10 mouse cellular contexts compared by ENCODE assay signal in genomic region chr2:14651268-14651667, GRCm38 (mm10). TPM values are rescaled to one million over a fixed set of nuclear protein-coding genes. Genes with fewer than 3 reads are reported as not detected.
DNase-seq lines count a peak whose midpoint lies in the region; ATAC-seq and TF ChIP-seq lines count a peak whose summit lies in the region.
"Had no signal": no experiment of that assay in that cellular context is flagged by ENCODE, and none has a peak within 500 bp of the region (broad histone marks: within the 10 kb centered on the region; RNA-seq: fewer than 3 reads in every experiment).

No protein-coding gene starts in this region.

- H3K9me3 ChIP-seq in neural tube, embryonic 15.5 days (replicated peaks) = no peaks in the 10 kb centered on the region
- H3K9me3 ChIP-seq: liver, embryonic 12.5 days had no signal

- H3K4me1 ChIP-seq in kidney, adult 2 months (ENCODE audit: control insufficient read depth, insufficient read depth, low read length) = no peaks in the 10 kb centered on the region
- H3K4me1 ChIP-seq in neural tube, embryonic 15.5 days = peaks cover 1% of the 10 kb centered on the region; the same call in 1 of the 2 replicates
- H3K4me1 ChIP-seq: liver, embryonic 12.5 days had no signal

- no peak for TF ChIP-seq POLR2A in kidney, adult 2 months (IDR thresholded peaks at IDR 0.05; ENCODE audit: low read depth, low read length)

- H3K27ac ChIP-seq in kidney, adult 2 months (ENCODE audit: insufficient read depth, low read depth, low read length) = no peak overlapping the region
- no peak overlapping the region for H3K27ac ChIP-seq in neural tube, embryonic 15.5 days (replicated peaks)
- H3K27ac ChIP-seq: liver, embryonic 12.5 days had no signal

- no peaks in the 10 kb centered on the region for H3K36me3 ChIP-seq in kidney, adult 2 months (ENCODE audit: control insufficient read depth, insufficient read depth, low read length)
- H3K36me3 ChIP-seq in neural tube, embryonic 15.5 days = no peaks in the 10 kb centered on the region
- H3K36me3 ChIP-seq: liver, embryonic 12.5 days had no signal

- H3K27me3 ChIP-seq in kidney, adult 2 months (replicated peaks; ENCODE audit: control insufficient read depth, insufficient read depth, low read length) = no peaks in the 10 kb centered on the region
- no peaks in the 10 kb centered on the region for H3K27me3 ChIP-seq in neural tube, embryonic 15.5 days (replicated peaks)
- H3K27me3 ChIP-seq: liver, embryonic 12.5 days had no signal

- ATAC-seq in activated CD4-positive, CD25-positive, alpha-beta regulatory T cell, adult 4 months = no peak
- ATAC-seq in neural tube, embryonic 15.5 days (ENCODE audit: low FRiP score) = no peak
- ATAC-seq: liver, embryonic 12.5 days had no signal

- no peak overlapping the region for H3K9ac ChIP-seq in neural tube, embryonic 15.5 days (replicated peaks)
- H3K9ac ChIP-seq: liver, embryonic 12.5 days had no signal

- no peak for TF ChIP-seq CTCF in kidney, adult 2 months (conservative IDR thresholded peaks at IDR 0.05; ENCODE audit: insufficient read depth, insufficient read length, low read depth, low read length)

- H3K4me3 ChIP-seq in kidney, adult 2 months (ENCODE audit: insufficient read depth, low read depth, low read length) = no peak overlapping the region
- H3K4me3 ChIP-seq in neural tube, embryonic 15.5 days (replicated peaks) = no peak overlapping the region
- H3K4me3 ChIP-seq: liver, embryonic 12.5 days had no signal

- intact Hi-C loops in left cerebral cortex, postnatal 4 days (cut with DNase I) = no loop called here
- intact Hi-C loops in left cerebral cortex, postnatal 25 days (cut with DNase I) = no loop called here

- DNase-seq in left cerebral cortex, postnatal 4 days = peak; percentile 15
- no peak for DNase-seq in left cerebral cortex, postnatal 25 days (ENCODE audit: low spot score in 2 of 2)
- DNase-seq in adrenal gland, postnatal 10 days = peak; percentile 39
- DNase-seq in kidney, adult 2 months = peak; percentile 46
- peak; percentile 61 for DNase-seq in lung, postnatal 10 days
- DNase-seq in right cerebral cortex, postnatal 14 days = no peak
- DNase-seq: thymus, postnatal 36 days had no signal

- H3K4me2 ChIP-seq in neural tube, embryonic 15.5 days = no peak overlapping the region
- H3K4me2 ChIP-seq: liver, embryonic 12.5 days had no signal

- 80% methylated on average over 2 of the region's 2 CpGs for WGBS in kidney, adult 2 months
- WGBS in neural tube, embryonic 15.5 days = 90% methylated on average over 2 of the region's 2 CpGs

RNA-seq across cellular contexts. Expression of gene Cacnb2, which starts 48.4 kb away (rescaled TPM):
- total RNA-seq in left cerebral cortex, postnatal 4 days (2021) = 10 to 100 TPM; 16.5 to 25.0 TPM
- 10 to 100 TPM; 49.3 to 52.7 TPM for total RNA-seq in left cerebral cortex, postnatal 25 days (2021)
- total RNA-seq in adrenal gland, postnatal 10 days (2021) = 10 to 100 TPM; 29.6 to 42.6 TPM
- polyA plus RNA-seq in kidney, adult 2 months (2012; rRNA removed) = 1.4 and 1.6 TPM in 2 replicates
- under 1 TPM in 1 of 2 experiments, not detected in 1; 0.15 TPM for polyA plus RNA-seq in activated CD4-positive, CD25-positive, alpha-beta regulatory T cell, adult 4 months (2017; shearing (Covaris generic))
- polyA plus RNA-seq in neural tube, embryonic 15.5 days (2015; fragmentation: Nextera tagmentation; extraction: Ambion mirVana) = 6.0 and 6.9 TPM in 2 replicates

Comparison
In these comparisons a context has a peak if more than half of its experiments do, and no peak if none do; other contexts are left out.
1. DNase-seq: peak in left cerebral cortex, postnatal 4 days (single experiment), adrenal gland, postnatal 10 days (single experiment), kidney, adult 2 months (single experiment) and lung, postnatal 10 days (single experiment); none in left cerebral cortex, postnatal 25 days (0 of 2) and right cerebral cortex, postnatal 14 days (single experiment).